Mouse (Mus musculus): ENCODE results near the gene Ubn1. TPM values are rescaled to one million over a fixed set of nuclear protein-coding genes. Genes with fewer than 3 reads are reported as not detected.

Gene Ubn1
- polyA plus RNA-seq, 1 experiment from 2014 or later: 13.9 TPM

DNA sequence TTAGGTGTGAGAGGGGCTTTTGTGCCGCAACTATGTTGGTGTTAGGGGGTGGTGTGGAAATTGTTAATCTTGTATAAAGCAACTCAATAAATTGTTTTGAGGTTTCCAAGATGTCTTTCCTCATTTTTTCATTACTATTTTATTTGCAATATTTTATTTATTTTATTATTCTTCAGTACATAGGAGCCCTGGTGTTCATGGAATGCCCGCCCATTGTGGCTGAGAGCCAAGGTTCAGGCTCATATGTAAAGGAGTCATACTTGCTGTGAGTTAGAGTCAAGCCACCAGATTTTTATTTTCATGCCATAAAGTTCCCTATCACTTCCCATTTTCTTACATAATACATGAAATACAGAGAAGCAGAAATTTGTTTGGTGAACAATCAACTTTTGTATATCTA lies 36.3 kb downstream of the Ubn1 start:
- Histone ChIP-seq H3K27ac (replicated peaks) (no peak overlapping the region), H3K4me1 (replicated peaks) (no peaks in the 10 kb centered on the region), H3K4me2 (no peak overlapping the region), H3K27me3 (no peaks in the 10 kb centered on the region), H3K36me3 (peaks cover 70% of the 10 kb centered on the region), H3K9ac (no peak overlapping the region), H3K9me3 (no peaks in the 10 kb centered on the region), H3K4me3 (no peak overlapping the region)
- ATAC-seq (ENCODE audit: low FRiP score, low read depth): no peak
- WGBS: 97% methylated on average over 2 of the region's 2 CpGs

DNA sequence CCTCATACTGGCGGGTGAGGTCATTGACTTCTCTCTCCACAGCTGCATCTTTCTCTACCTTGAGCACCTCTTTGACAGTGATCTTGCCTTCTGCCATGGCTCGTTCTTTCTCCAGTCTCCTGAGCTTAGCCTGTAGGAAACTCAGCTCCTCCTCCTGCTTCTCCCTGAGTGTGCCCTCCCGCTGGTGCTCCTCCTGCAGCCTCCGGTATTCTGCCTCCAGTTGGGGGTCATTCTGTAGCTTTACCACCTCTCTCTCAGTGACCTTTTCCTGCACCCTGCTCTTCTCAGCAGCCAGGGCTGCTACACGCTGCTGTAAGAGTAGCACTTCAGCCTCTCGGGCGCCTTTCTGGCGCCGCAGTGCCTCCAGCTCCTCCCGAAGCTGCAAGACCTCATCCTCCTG lies 39.2 kb downstream of the Ubn1 start:
- Histone ChIP-seq H3K4me2 (no peak overlapping the region), H3K27me3 (no peaks in the 10 kb centered on the region), H3K4me3 (no peak overlapping the region), H3K9me3 (no peaks in the 10 kb centered on the region), H3K9ac (no peak overlapping the region), H3K4me1 (replicated peaks) (no peaks in the 10 kb centered on the region), H3K27ac (replicated peaks) (no peak overlapping the region), H3K36me3 (peaks cover 44% of the 10 kb centered on the region)
- no peak for ATAC-seq (ENCODE audit: low FRiP score, low read depth)
- 78% methylated on average over 10 of the region's 10 CpGs for WGBS

DNA sequence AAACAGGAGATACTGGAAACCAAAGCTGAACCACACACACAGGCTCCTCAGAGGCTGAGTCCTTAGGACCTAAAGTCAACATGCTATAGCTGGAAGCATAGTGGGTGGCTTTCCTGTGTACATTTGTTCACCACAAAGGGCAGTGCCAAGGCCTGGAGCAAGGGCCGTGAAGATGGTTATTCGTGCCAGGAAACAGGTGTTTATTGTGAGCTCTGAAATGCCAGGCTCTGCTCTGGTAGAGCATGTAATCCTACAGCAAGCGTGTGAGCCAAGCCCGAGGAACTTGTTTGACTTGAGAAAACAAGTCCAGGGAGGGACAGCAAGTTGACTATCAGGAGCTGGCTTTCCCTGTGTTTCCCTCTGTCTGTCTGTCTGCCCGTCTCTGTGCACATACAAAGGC lies 43.4 kb downstream of the Ubn1 start:
- H3K4me3 ChIP-seq: no peak overlapping the region
- H3K36me3 ChIP-seq: peaks cover 4% of the 10 kb centered on the region; the same call in 1 of the 2 replicates
- H3K27ac ChIP-seq (replicated peaks): no peak overlapping the region
- no peaks in the 10 kb centered on the region for H3K4me1 ChIP-seq (replicated peaks)
- WGBS: 87% methylated on average over 5 of the region's 5 CpGs
- no peak overlapping the region for H3K9ac ChIP-seq
- no peaks in the 10 kb centered on the region for H3K9me3 ChIP-seq
- no peak overlapping the region for H3K4me2 ChIP-seq
- H3K27me3 ChIP-seq: no peaks in the 10 kb centered on the region
- ATAC-seq (ENCODE audit: low FRiP score, low read depth): no peak

DNA sequence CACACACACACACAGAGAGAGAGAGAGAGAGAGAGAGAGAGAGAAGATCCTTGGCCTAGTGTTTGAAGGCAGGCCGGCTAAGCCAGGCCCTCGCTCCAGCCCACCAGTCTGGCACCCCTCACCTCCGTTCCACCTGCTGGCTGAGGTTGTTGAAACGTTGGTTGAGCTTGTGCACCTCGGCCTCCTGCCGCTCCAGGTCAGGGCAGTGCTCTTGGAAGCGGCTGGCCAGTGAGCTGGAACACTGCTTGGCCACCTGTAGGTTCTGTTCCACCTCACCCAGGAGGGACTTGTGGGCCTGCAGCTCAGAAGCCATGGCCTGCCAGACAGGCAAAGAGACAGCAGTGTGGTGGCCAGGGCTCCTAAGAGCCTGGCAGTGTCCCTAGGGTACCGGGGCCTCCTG lies 46.6 kb downstream of the Ubn1 start:
- no peak for ATAC-seq (ENCODE audit: low FRiP score, low read depth)
- no peaks in the 10 kb centered on the region for H3K27me3 ChIP-seq
- no peaks in the 10 kb centered on the region for H3K9me3 ChIP-seq
- WGBS: 81% methylated on average over 8 of the region's 8 CpGs
- no peaks in the 10 kb centered on the region for H3K36me3 ChIP-seq
- H3K4me3 ChIP-seq: no peak overlapping the region
- H3K9ac ChIP-seq: no peak overlapping the region
- no peaks in the 10 kb centered on the region for H3K4me1 ChIP-seq (replicated peaks)
- H3K4me2 ChIP-seq: no peak overlapping the region
- H3K27ac ChIP-seq (replicated peaks): no peak overlapping the region

DNA sequence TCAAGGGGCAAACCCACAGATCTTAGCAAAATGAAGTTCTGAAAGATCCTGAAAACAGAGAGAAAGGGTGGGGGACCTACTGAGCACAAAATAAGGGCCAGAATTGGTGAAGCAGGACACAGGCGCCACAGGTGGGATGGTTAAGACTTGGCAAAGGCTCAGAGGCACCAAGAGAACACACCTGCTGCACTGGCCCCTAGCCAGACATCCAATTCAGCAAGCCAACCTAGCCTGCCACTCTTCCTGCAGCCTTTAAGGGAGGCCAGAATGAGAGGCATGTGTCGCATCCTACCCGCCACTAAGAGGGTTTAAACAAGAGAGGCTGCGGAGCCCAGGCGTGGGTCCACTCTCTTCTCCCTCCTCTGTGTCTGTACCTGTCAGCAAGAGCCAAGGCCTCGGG lies 51.1 kb downstream of the Ubn1 start:
- Histone ChIP-seq H3K4me2 (no peak overlapping the region), H3K4me1 (replicated peaks) (no peaks in the 10 kb centered on the region), H3K36me3 (no peaks in the 10 kb centered on the region), H3K27ac (replicated peaks) (no peak overlapping the region), H3K27me3 (no peaks in the 10 kb centered on the region), H3K4me3 (no peak overlapping the region), H3K9ac (no peak overlapping the region), H3K9me3 (no peaks in the 10 kb centered on the region)
- no peak for ATAC-seq (ENCODE audit: low FRiP score, low read depth)
- WGBS: 74% methylated on average over 6 of the region's 6 CpGs

DNA sequence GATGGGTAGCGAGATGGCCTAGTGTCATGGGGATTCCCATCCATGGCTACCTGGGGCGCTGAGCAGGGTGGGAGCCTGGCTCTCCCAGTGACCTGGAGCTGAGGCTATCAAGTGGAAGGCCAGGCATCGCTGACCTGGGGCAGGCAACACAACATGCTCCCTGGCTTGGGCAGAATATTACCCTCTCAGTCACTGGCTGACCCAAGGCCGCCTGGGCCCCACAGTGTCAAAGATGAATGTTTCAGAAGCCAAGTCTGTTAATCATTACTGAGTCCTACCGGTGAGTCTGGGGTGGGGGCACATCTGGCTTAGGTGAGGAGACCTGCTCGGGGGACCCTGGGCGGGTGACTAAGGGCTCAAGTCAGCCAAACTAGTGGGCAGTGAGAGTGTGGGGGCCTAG lies 60.0 kb downstream of the Ubn1 start:
- Histone ChIP-seq H3K4me3 (no peak overlapping the region), H3K9ac (no peak overlapping the region), H3K36me3 (no peaks in the 10 kb centered on the region), H3K9me3 (no peaks in the 10 kb centered on the region), H3K4me1 (replicated peaks) (0 out of 2 replicates have a peak, but pooled peaks cover 4% of the 10 kb centered on the region), H3K27me3 (no peaks in the 10 kb centered on the region), H3K4me2 (no peak overlapping the region), H3K27ac (replicated peaks) (no peak overlapping the region)
- 83% methylated on average over 7 of the region's 7 CpGs for WGBS
- no peak for ATAC-seq (ENCODE audit: low FRiP score, low read depth)

DNA sequence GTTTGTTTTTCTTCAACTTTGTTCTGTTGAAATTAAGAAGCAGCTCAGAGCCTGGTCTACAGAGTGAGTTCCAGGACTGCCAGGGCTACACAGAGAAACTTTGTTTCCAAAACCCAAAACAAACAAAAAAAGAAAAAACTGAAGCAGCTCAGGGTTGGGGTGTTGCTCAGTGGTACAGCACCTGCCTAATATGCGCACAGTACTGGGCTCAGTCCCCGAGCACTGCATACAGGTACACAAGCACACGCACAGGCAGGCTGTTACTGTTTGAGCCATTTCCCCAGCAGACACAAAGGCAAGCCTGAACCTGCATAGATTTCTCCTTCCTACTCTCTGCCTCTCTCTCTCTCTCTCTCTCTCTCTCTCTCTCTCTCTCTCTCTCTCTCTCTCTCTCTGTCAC lies 61.2 kb downstream of the Ubn1 start:
- 91% methylated on average over 3 of the region's 3 CpGs for WGBS
- H3K4me3 ChIP-seq: no peak overlapping the region

DNA sequence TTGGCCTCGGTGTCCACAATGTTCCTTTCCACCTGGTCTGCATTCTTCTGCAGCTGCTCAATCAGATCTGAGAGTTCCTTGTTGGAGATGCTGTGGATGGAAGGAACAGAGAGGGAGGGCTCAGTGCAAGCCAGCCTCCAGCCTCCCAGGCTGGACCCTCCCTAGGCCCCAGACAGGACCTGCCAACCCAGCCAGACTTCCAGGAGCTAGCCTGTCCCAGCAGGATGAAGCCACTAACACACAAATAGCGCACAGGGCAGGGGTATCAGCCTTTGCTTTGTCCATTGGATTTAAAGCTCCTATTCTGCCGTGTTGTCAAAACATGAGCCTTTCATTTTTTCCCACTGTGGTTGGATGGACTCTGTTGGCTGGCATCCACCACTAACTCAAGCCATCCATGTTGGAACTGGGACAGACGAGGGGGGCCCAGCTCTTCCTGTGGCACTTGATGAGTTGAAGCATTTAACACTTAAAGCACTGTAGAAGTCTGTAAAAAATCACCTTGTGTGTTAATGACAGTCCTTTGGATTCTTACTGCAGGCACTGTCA lies 63.2 kb downstream of the Ubn1 start:
- no peak overlapping the region for H3K4me2 ChIP-seq
- H3K27ac ChIP-seq (replicated peaks): no peak overlapping the region
- 68% methylated on average over 4 of the region's 4 CpGs for WGBS

More for the DNA sequence above, 61.2 kb downstream of the Ubn1 start:
- Histone ChIP-seq H3K9ac (no peak overlapping the region), H3K9me3 (no peaks in the 10 kb centered on the region), H3K4me1 (replicated peaks) (0 out of 2 replicates have a peak, but pooled peaks cover 4% of the 10 kb centered on the region), H3K27ac (replicated peaks) (no peak overlapping the region), H3K27me3 (no peaks in the 10 kb centered on the region), H3K36me3 (no peaks in the 10 kb centered on the region), H3K4me2 (no peak overlapping the region)
- no peak for ATAC-seq (ENCODE audit: low FRiP score, low read depth)

DNA sequence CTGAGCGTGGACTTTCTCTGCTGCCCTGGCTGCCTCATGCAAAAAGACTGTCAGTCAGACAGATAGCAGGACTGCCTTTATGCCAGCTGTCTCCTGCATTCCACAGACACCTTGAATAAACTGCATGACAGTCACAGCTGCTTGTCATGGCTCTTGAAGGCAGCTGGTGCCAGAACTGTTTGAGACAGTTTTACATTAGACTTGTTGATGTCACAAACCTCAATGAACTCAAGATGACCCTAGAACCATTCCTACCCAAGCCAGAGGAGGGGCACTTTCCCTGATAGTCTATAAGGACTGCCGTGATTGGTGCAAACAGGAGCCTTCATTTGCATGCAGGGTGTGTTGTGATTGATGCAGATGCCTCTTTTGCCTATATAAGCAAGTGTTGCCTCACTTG lies 63.7 kb downstream of the Ubn1 start:
- WGBS: 68% methylated on average over 2 of the region's 2 CpGs
- no peak overlapping the region for H3K9ac ChIP-seq
- H3K4me3 ChIP-seq: no peak overlapping the region
- no peak overlapping the region for H3K27ac ChIP-seq (replicated peaks)
- no peaks in the 10 kb centered on the region for H3K9me3 ChIP-seq
- no peak overlapping the region for H3K4me2 ChIP-seq
- no peak for ATAC-seq (ENCODE audit: low FRiP score, low read depth)
- no peaks in the 10 kb centered on the region for H3K36me3 ChIP-seq
- H3K27me3 ChIP-seq: no peaks in the 10 kb centered on the region
- 0 out of 2 replicates have a peak, but pooled peaks cover 4% of the 10 kb centered on the region for H3K4me1 ChIP-seq (replicated peaks)

More for the DNA sequence above, 63.2 kb downstream of the Ubn1 start:
- H3K4me3 ChIP-seq: no peak overlapping the region
- no peak for ATAC-seq (ENCODE audit: low FRiP score, low read depth)
- H3K9ac ChIP-seq: no peak overlapping the region
- H3K9me3 ChIP-seq: no peaks in the 10 kb centered on the region
- H3K4me1 ChIP-seq (replicated peaks): 0 out of 2 replicates have a peak, but pooled peaks cover 4% of the 10 kb centered on the region
- no peaks in the 10 kb centered on the region for H3K27me3 ChIP-seq
- H3K36me3 ChIP-seq: no peaks in the 10 kb centered on the region

DNA sequence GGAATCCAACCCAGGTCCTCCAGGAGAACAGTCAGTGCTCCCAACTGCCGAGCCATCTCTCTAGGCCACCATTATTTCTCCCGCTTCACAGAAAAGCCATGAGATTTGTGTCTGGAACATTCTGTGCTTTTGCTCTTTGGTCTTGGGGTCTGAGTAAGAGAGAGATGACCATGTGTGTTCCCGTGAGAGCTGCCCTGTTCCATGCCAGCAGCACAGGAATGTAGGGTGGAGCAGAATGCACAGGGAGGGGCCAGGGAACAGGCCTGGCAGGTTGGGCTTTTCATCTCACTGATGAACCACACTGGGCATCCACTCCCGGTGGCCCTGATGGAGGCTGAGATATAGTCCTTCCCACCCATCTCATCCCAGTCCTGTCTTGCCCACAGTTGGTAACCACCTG lies 69.5 kb downstream of the Ubn1 start:
- WGBS: 88% methylated on average over 4 of the region's 4 CpGs
- no peak overlapping the region for H3K27ac ChIP-seq (replicated peaks)

DNA sequence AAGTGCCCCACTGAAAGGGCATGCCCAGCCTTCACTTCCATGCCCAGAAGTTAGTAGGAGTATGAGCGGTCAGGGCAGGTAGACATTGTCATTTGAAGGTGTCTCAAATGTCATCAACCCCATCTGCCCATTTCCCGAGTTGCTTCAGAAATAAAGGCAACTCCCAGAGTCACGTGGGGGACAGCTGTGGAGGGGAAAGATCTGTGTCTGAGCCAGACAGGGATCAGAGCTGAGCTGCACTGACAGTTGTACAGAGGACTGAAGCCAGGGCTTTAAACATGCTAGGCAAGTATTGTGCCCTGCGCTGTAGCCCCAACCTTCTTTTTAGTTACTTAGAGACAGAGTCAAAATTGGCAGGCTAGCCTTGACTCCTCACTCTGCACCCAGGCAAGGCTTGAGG lies 70.0 kb downstream of the Ubn1 start:
- Histone ChIP-seq H3K27me3 (no peaks in the 10 kb centered on the region), H3K4me3 (no peak overlapping the region), H3K4me2 (no peak overlapping the region), H3K9me3 (no peaks in the 10 kb centered on the region), H3K27ac (replicated peaks) (no peak overlapping the region), H3K4me1 (replicated peaks) (no peaks in the 10 kb centered on the region), H3K36me3 (no peaks in the 10 kb centered on the region), H3K9ac (no peak overlapping the region)
- WGBS: 81% methylated on average over 4 of the region's 4 CpGs
- ATAC-seq (ENCODE audit: low FRiP score, low read depth): no peak

More for the DNA sequence above, 69.5 kb downstream of the Ubn1 start:
- Histone ChIP-seq H3K4me3 (no peak overlapping the region), H3K4me1 (replicated peaks) (no peaks in the 10 kb centered on the region), H3K36me3 (no peaks in the 10 kb centered on the region), H3K27me3 (no peaks in the 10 kb centered on the region), H3K4me2 (no peak overlapping the region), H3K9ac (no peak overlapping the region), H3K9me3 (no peaks in the 10 kb centered on the region)
- ATAC-seq (ENCODE audit: low FRiP score, low read depth): no peak

DNA sequence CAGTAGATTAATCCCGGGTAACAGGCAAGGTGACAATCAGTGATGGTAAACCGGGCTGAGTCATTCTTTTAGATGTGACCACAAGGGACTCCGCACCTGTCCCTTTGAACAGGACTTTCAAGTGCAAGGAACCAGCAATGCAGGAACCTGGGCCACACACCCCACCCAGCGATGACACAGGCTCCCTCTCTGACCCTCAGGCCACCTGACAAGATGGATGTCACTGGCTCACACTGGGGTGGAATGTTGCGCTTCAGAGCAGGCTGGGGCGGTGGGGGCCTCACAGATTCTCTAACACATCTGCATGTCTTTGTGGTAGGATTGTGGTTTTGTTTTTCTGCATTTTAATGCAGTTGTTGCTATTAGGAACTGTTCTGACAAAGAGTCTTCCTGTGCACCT lies 73.6 kb downstream of the Ubn1 start:
- Histone ChIP-seq H3K36me3 (no peaks in the 10 kb centered on the region), H3K9ac (no peak overlapping the region), H3K4me2 (no peak overlapping the region), H3K9me3 (no peaks in the 10 kb centered on the region), H3K4me1 (replicated peaks) (no peaks in the 10 kb centered on the region), H3K27me3 (peaks cover 7% of the 10 kb centered on the region; the same call in 1 of the 2 replicates), H3K27ac (replicated peaks) (no peak overlapping the region), H3K4me3 (no peak overlapping the region)
- 79% methylated on average over 6 of the region's 6 CpGs for WGBS
- no peak for ATAC-seq (ENCODE audit: low FRiP score, low read depth)

DNA sequence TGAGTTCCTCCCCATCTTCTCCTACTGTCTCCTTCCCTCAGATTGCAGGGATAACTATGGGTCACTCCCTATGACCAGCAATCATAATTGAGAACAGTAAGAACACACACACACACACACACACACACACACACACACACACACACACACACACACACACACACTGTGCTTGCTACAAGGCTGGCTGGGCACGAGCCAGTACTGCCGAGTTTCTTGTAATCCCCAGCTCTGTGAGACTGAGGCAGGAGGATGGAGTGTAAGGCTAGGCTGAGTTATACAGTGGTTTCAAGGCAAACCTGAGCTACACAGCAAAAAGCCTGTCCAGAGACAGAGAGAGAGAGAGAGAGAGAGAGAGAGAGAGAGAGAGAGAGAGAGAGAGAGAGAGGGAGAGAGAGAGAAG lies 80.3 kb downstream of the Ubn1 start:
- Histone ChIP-seq H3K4me1 (replicated peaks) (peaks cover 12% of the 10 kb centered on the region), H3K9me3 (no peaks in the 10 kb centered on the region), H3K4me2 (no peak overlapping the region), H3K36me3 (no peaks in the 10 kb centered on the region), H3K4me3 (no peak overlapping the region), H3K27me3 (peaks cover 66% of the 10 kb centered on the region), H3K27ac (replicated peaks) (no peak overlapping the region), H3K9ac (no peak overlapping the region)
- ATAC-seq (ENCODE audit: low FRiP score, low read depth): no peak
- WGBS: 62% methylated on average over 2 of the region's 2 CpGs

All from hindbrain, embryonic 15.5 days (tissue).